Mouse (Mus musculus) MEL (cell line): Measurements from ENCODE around the gene Kantr. TPM values are rescaled to one million over a fixed set of nuclear protein-coding genes. Genes with fewer than 3 reads are reported as not detected.

Experiments used
- polyA plus RNA-seq, 2 experiments: library from polyadenylated mRNA; stranded (reverse) in 1 of 2; unstranded in 1 of 2; fragments of >175 nt in 1 of 2; fragments of >200 nt in 1 of 2; gene quantifications; 2 replicates each; pipeline versions ENCODE4 v1.2.1 to v1.2.4; 2012; ENCODE audit warnings: low replicate concordance in 2 of 2, low read depth in 1 of 2; ENCODE audit not compliant: insufficient read length in 2 of 2, insufficient read depth in 1 of 2, missing spikeins in 1 of 2
- total RNA-seq: library from RNA; depleted of rRNA; stranded (reverse); fragments of 300-350 nt; gene quantifications from 2 replicates; pipeline ENCODE4 v1.2.3, GENCODE M21; 2012; rRNA removed

The Kantr gene
- total and polyA plus RNA-seq, 3 experiments: 1.6 to 3.9 TPM; not detected in 1

Other genes with a start within 250 kb of the Kantr start
- gene Iqsec2, start 183.2 kb downstream of the Kantr start, total RNA-seq: 0.19 and 0.39 TPM in 2 replicates
- 1 to 10 TPM in 1 of 2 experiments, not detected in 1; 1.7 TPM for gene Iqsec2, start 183.2 kb downstream of the Kantr start, polyA plus RNA-seq
- gene Kdm5c, start 94.5 kb downstream of the Kantr start, total RNA-seq: 102 and 107 TPM in 2 replicates
- gene Kdm5c, start 94.5 kb downstream of the Kantr start, polyA plus RNA-seq: 100 to 1,000 TPM; 127 to 158 TPM
- gene Tspyl2, start 14.9 kb upstream of the Kantr start, total RNA-seq: 14.9 and 19.8 TPM in 2 replicates
- 10 to 100 TPM in 1 of 2 experiments, not detected in 1; 38.1 TPM for gene Tspyl2, start 14.9 kb upstream of the Kantr start, polyA plus RNA-seq
- gene Gpr173, start 41.2 kb upstream of the Kantr start, total RNA-seq: not detected in 2 replicates
- gene Gpr173, start 41.2 kb upstream of the Kantr start, polyA plus RNA-seq: not detected
- gene Cldn34a, start 235.8 kb upstream of the Kantr start, total RNA-seq: not detected in 2 replicates
- not detected for gene Cldn34a, start 235.8 kb upstream of the Kantr start, polyA plus RNA-seq